Comparison of ENCODE assay signal across 22 mouse cellular contexts in the genomic region with DNA sequence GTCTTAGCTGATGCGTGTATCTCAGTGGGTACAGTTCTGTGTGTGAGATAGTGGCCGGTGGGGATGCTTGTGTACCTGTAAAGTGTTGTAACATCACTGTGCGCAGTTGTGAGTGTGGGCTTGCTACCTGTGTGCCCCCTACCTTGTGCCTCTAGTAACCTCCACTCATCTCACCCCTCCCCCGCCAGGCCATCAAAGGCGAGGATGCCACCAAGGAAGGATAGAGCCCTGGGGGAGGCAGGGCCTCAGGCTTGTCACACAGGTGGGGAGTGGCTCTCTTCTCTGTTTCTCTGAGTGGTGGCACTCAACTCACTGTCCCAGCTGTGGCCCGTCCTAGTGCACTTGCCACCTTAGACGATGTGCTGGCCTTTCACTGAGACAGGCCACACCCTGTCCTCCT. TPM values are rescaled to one million over a fixed set of nuclear protein-coding genes. Genes with fewer than 3 reads are reported as not detected.
DNase-seq lines count a peak whose midpoint lies in the region; ATAC-seq and TF ChIP-seq lines count a peak whose summit lies in the region.
"Had no signal": no experiment of that assay in that cellular context is flagged by ENCODE, and none has a peak within 500 bp of the region (broad histone marks: within the 10 kb centered on the region; RNA-seq: fewer than 3 reads in every experiment).

No protein-coding gene starts in this region.

- no peak overlapping the region for H3K9ac ChIP-seq in heart, embryonic 16.5 days (ENCODE audit: low read length)
- H3K9ac ChIP-seq: embryonic facial prominence, embryonic 12.5 days; forebrain, embryonic 13.5 days; forebrain, embryonic 15.5 days; forebrain, postnatal 0 days had no signal

- no peak overlapping the region for H3K27ac ChIP-seq in heart, embryonic 16.5 days (ENCODE audit: low read length)
- H3K27ac ChIP-seq in thymus, adult 2 months (ENCODE audit: control insufficient read depth, insufficient read depth, low read length): no peak overlapping the region
- H3K27ac ChIP-seq: embryonic facial prominence, embryonic 10.5 days; embryonic facial prominence, embryonic 12.5 days; forebrain, embryonic 13.5 days; forebrain, embryonic 15.5 days had no signal

- no peaks in the 10 kb centered on the region for H3K4me1 ChIP-seq in heart, embryonic 16.5 days (ENCODE audit: control insufficient read depth, insufficient read depth, low read length)
- H3K4me1 ChIP-seq in thymus, adult 2 months (replicated peaks; ENCODE audit: control insufficient read depth, insufficient read depth, low read length): peaks cover 29% of the 10 kb centered on the region

- no peaks in the 10 kb centered on the region for H3K27me3 ChIP-seq in heart, embryonic 16.5 days (ENCODE audit: control insufficient read depth, insufficient read depth, low read length)
- H3K27me3 ChIP-seq in thymus, adult 2 months (ENCODE audit: control insufficient read depth, insufficient read depth, low read length): no peaks in the 10 kb centered on the region
- H3K27me3 ChIP-seq: CH12.LX; embryonic facial prominence, embryonic 12.5 days; forebrain, embryonic 13.5 days; forebrain, embryonic 15.5 days had no signal

- TF ChIP-seq POLR2A in thymus, adult 2 months (IDR thresholded peaks at IDR 0.05; ENCODE audit: control insufficient read depth, extremely low read depth, insufficient read depth, low read length, poor library complexity): no peak

- H3K4me3 ChIP-seq in heart, embryonic 16.5 days (ENCODE audit: low read length): no peak overlapping the region
- H3K4me3 ChIP-seq in thymus, adult 2 months (ENCODE audit: control insufficient read depth, insufficient read depth, low read length): no peak overlapping the region
- H3K4me3 ChIP-seq: embryonic facial prominence, embryonic 10.5 days; embryonic facial prominence, embryonic 12.5 days; forebrain, embryonic 13.5 days; forebrain, embryonic 15.5 days had no signal

- TF ChIP-seq CTCF in thymus, adult 2 months (IDR thresholded peaks at IDR 0.05; ENCODE audit: borderline replicate concordance, control insufficient read depth, extremely low read depth, insufficient read depth, low read length, poor library complexity): no peak

- no peak overlapping the region for H3K4me2 ChIP-seq in heart, embryonic 16.5 days (ENCODE audit: low read depth, low read length)
- H3K4me2 ChIP-seq: embryonic facial prominence, embryonic 12.5 days; forebrain, embryonic 13.5 days; forebrain, embryonic 15.5 days had no signal

- WGBS in heart, embryonic 16.5 days: 69% methylated on average over 7 of the region's 7 CpGs
- WGBS in thymus, adult 2 months: 40% methylated on average over 7 of the region's 7 CpGs

- H3K9me3 ChIP-seq in heart, embryonic 16.5 days (replicated peaks; ENCODE audit: control insufficient read depth, low read length): no peaks in the 10 kb centered on the region
- H3K9me3 ChIP-seq: embryonic facial prominence, embryonic 10.5 days; embryonic facial prominence, embryonic 12.5 days; forebrain, embryonic 13.5 days; forebrain, embryonic 15.5 days; G1E had no signal

- intact Hi-C loops in heart, postnatal 36 days (cut with DNase I): no loop called here

- 0 out of 2 replicates have a peak, but pooled peaks have one; percentile 46 for ATAC-seq in heart, embryonic 16.5 days (replicated peaks; ENCODE audit: extremely low read depth, insufficient read depth, low FRiP score)
- ATAC-seq: activated CD4-positive, CD25-positive, alpha-beta regulatory T cell, adult 4 months; CD4-positive, CD25-positive, alpha-beta regulatory T cell, adult 4 months; forebrain, embryonic 13.5 days; forebrain, embryonic 15.5 days; forebrain, postnatal 0 days; Patski had no signal

- DNase-seq in heart, postnatal 36 days: no peak
- peak; percentile 47 for DNase-seq in thymus, postnatal 0 days (ENCODE audit: low spot score)
- DNase-seq in thymus, adult 2 months: no peak
- DNase-seq in thymus, postnatal 25 days: peak; percentile 41
- DNase-seq in adrenal gland, adult 2 months: no peak
- DNase-seq: adrenal gland, postnatal 36 days; cerebellum, adult 11-12 months; cerebellum, adult 2 months; cerebellum, adult 9-10 months; cerebellum, postnatal 10 days; cerebellum, postnatal 25 days; forebrain, postnatal 0 days had no signal

- H3K36me3 ChIP-seq in heart, embryonic 16.5 days (ENCODE audit: control insufficient read depth, insufficient read depth): no peaks in the 10 kb centered on the region
- H3K36me3 ChIP-seq in thymus, adult 2 months (ENCODE audit: control insufficient read depth, insufficient read depth, low read length): no peaks in the 10 kb centered on the region
- H3K36me3 ChIP-seq: embryonic facial prominence, embryonic 10.5 days; embryonic facial prominence, embryonic 12.5 days; forebrain, embryonic 15.5 days; G1E had no signal

RNA-seq across cellular contexts. Expression of a gene that starts 16.7 kb away (rescaled TPM):
- polyA plus RNA-seq in heart, embryonic 16.5 days (2015; fragmentation: Nextera tagmentation; extraction: Ambion mirVana): 5.9 and 8.9 TPM in 2 replicates
- total RNA-seq in heart, postnatal 36 days (2021): not detected
- polyA plus RNA-seq in thymus, postnatal 0 days (2015; fragmentation: Nextera tagmentation; extraction: Ambion mirVana): 7.2 and 7.4 TPM in 2 replicates
- 3.4 and 3.5 TPM in 2 replicates for polyA plus RNA-seq in thymus, adult 2 months (2012; rRNA removed)
- total RNA-seq in adrenal gland, adult 2 months (2021): 100 to 1,000 TPM in 1 of 2 experiments, 10 to 100 TPM in 1; 62.8 to 123 TPM
- polyA plus RNA-seq in adrenal gland, adult 2 months (2012; rRNA removed): 70.8 and 161 TPM in 2 replicates
- total RNA-seq: CH12.LX, G1E had no signal
- polyA plus RNA-seq: G1E, Patski had no signal

RNA-seq across cellular contexts. Expression of a gene that starts 42.4 kb away (rescaled TPM):
- 1.0 and 1.5 TPM in 2 replicates for polyA plus RNA-seq in heart, embryonic 16.5 days (2015; fragmentation: Nextera tagmentation; extraction: Ambion mirVana)
- total RNA-seq in heart, postnatal 36 days (2021): 1 to 10 TPM; 3.5 to 4.1 TPM
- 1.5 and 1.6 TPM in 2 replicates for polyA plus RNA-seq in thymus, postnatal 0 days (2015; fragmentation: Nextera tagmentation; extraction: Ambion mirVana)
- polyA plus RNA-seq in thymus, adult 2 months (2012; rRNA removed): 0.62 and 0.85 TPM in 2 replicates
- total RNA-seq in adrenal gland, adult 2 months (2021): 1 to 10 TPM in 1 of 2 experiments, under 1 TPM in 1; 0.35 to 1.0 TPM
- polyA plus RNA-seq in adrenal gland, adult 2 months (2012; rRNA removed): 0.44 and 0.54 TPM in 2 replicates
- polyA plus RNA-seq: activated CD4-positive, CD25-positive, alpha-beta regulatory T cell, adult 4 months; CD4-positive, CD25-positive, alpha-beta regulatory T cell, adult 4 months had no signal

Comparison
In these comparisons a context has a peak if more than half of its experiments do, and no peak if none do; other contexts are left out.
1. DNase-seq: peak in thymus, postnatal 0 days (single experiment) and thymus, postnatal 25 days (single experiment); none in heart, postnatal 36 days (0 of 2), thymus, adult 2 months (single experiment) and adrenal gland, adult 2 months (single experiment).